Mouse (Mus musculus) small intestine, adult 2 months (tissue): ENCODE results near the gene Fzd2.

Experiments used
- CTCF ChIP-seq: fragments of 200-500 bp; IDR thresholded peaks from 2 replicates; pipeline ENCODE4 v1.5.1; 2012; ENCODE audit warnings: low read depth, mild to moderate bottlenecking, control low read depth, inconsistent platforms, low read length, moderate library complexity, mixed read lengths; ENCODE audit not compliant: insufficient replicate concordance, insufficient read length; ENCODE audit errors: extremely low read depth
- POLR2A ChIP-seq: fragments of 200-500 bp; IDR thresholded peaks from 2 replicates; pipeline ENCODE4 v1.6.1; 2012; ENCODE audit warnings: low read depth, mild to moderate bottlenecking, control low read depth, inconsistent platforms, low read length, moderate library complexity

GRCm38 (mm10) chr11:102602816-102603495, 1.2 kb upstream of the Fzd2 start:
- TF ChIP-seq CTCF (no peak), POLR2A (no peak)
